Mouse (Mus musculus): ENCODE results near the gene Ust. TPM values are rescaled to one million over a fixed set of nuclear protein-coding genes. Genes with fewer than 3 reads are reported as not detected.

Gene Ust
- total and polyA plus RNA-seq, 3 experiments: not detected

GRCm38 (mm10) chr10:8232535-8232934 is 286.1 kb downstream of the Ust start:
- peaks cover 0 to under 1% of the 10 kb centered on the region in 2 experiments; a peak in 2 of 4 replicates for H3K4me1 ChIP-seq (ENCODE audit: control insufficient read depth in 1 of 2, insufficient read depth in 2 of 2)
- H3K79me2 ChIP-seq (replicated peaks; ENCODE audit: control insufficient read depth, extremely low read depth, insufficient read depth, poor library complexity, severe bottlenecking): no peaks in the 10 kb centered on the region
- no peaks in the 10 kb centered on the region for H3K36me3 ChIP-seq (replicated peaks in 1 of 2; ENCODE audit: control insufficient read depth in 1 of 2, insufficient read depth in 1 of 2, low read length in 1 of 2)
- no peaks in the 10 kb centered on the region for H3K27me3 ChIP-seq (replicated peaks)
- in situ Hi-C loops (cut with MboI; ENCODE audit: low pct_ligation_motif_present, low pct_unique_long_range_greater_than_20kb, low sequenced_read_pairs) (loop anchor here (10.0 to 25.0 kb wide), 2 partner anchors 418 to 455 kb away; no protein-coding TSS in a partner anchor), dilution Hi-C loops (cut with MboI; ENCODE audit: extremely low pct_ligation_motif_present, extremely low pct_unique_long_range_greater_than_20kb, low sequenced_read_pairs) (no loop called here)
- no peak for DNase-seq (ENCODE audit: extremely low read depth)
- H3K9me3 ChIP-seq (replicated peaks; ENCODE audit: low read length): peaks cover 6% of the 10 kb centered on the region
- no peak overlapping the region for H3K27ac ChIP-seq (ENCODE audit: insufficient read depth, low read depth)
- no peak overlapping the region for H3K4me3 ChIP-seq (replicated peaks in 1 of 3; ENCODE audit: low read depth in 2 of 3, low read length in 2 of 3, poor library complexity in 1 of 3)
- TF ChIP-seq PAX5 (IDR thresholded peaks at IDR 0.05; ENCODE audit: low read length) (no peak), ZC3H11A (IDR thresholded peaks at IDR 0.05; ENCODE audit: low read depth, low read length) (no peak), ZMIZ1 (IDR thresholded peaks at IDR 0.05; ENCODE audit: low read depth, low read length) (no peak)
- no peak overlapping the region for H3K9ac ChIP-seq (ENCODE audit: insufficient read depth, low read depth)
- H3K4me2 ChIP-seq (ENCODE audit: insufficient read depth, low read depth, poor library complexity, severe bottlenecking): no peak overlapping the region

- no peak for TF ChIP-seq MAX (IDR thresholded peaks at IDR 0.05; ENCODE audit: low read length)
- no peak for TF ChIP-seq MXI1 (IDR thresholded peaks at IDR 0.05; ENCODE audit: low read depth, low read length)
- TF ChIP-seq TBP (conservative IDR thresholded peaks at IDR 0.05; ENCODE audit: low read depth, low read length): no peak
- no peak for TF ChIP-seq RAD21 (IDR thresholded peaks at IDR 0.05; ENCODE audit: low read depth, low read length)
- TF ChIP-seq ZC3H11A (IDR thresholded peaks at IDR 0.05; ENCODE audit: low read depth, low read length): no peak
- TF ChIP-seq JUN (IDR thresholded peaks at IDR 0.05; ENCODE audit: insufficient read depth, low read depth, low read length): no peak
- Histone ChIP-seq H3K9me3 (replicated peaks; ENCODE audit: low read length) (no peaks in the 10 kb centered on the region), H3K9ac (ENCODE audit: insufficient read depth, low read depth) (no peak overlapping the region), H3K4me2 (ENCODE audit: insufficient read depth, low read depth, poor library complexity, severe bottlenecking) (no peak overlapping the region), H3K27me3 (replicated peaks) (no peaks in the 10 kb centered on the region), H3K27ac (ENCODE audit: insufficient read depth, low read depth) (no peak overlapping the region), H3K36me3 (replicated peaks in 1 of 2; ENCODE audit: control insufficient read depth in 1 of 2, insufficient read depth in 1 of 2, low read length in 1 of 2) (no peaks in the 10 kb centered on the region), H3K4me3 (replicated peaks in 1 of 3; ENCODE audit: low read depth in 2 of 3, low read length in 2 of 3, poor library complexity in 1 of 3) (no peak overlapping the region), H3K4me1 (ENCODE audit: control insufficient read depth in 1 of 2, insufficient read depth in 2 of 2) (no peaks in the 10 kb centered on the region), H3K79me2 (replicated peaks; ENCODE audit: control insufficient read depth, extremely low read depth, insufficient read depth, poor library complexity, severe bottlenecking) (no peaks in the 10 kb centered on the region)
- dilution Hi-C loops (cut with MboI; ENCODE audit: extremely low pct_ligation_motif_present, extremely low pct_unique_long_range_greater_than_20kb, low sequenced_read_pairs) (no loop called here), in situ Hi-C loops (cut with MboI; ENCODE audit: low pct_ligation_motif_present, low pct_unique_long_range_greater_than_20kb, low sequenced_read_pairs) (loop anchor here (25.0 kb wide), 1 partner anchor 459 kb away; no protein-coding TSS in a partner anchor)
- DNase-seq (ENCODE audit: extremely low read depth): no peak
Observed at GRCm38 (mm10) chr10:8228375-8228743, 290.3 kb downstream of the Ust start.

GRCm38 (mm10) chr10:8227705-8228374 is 290.8 kb downstream of the Ust start:
- no peaks in the 10 kb centered on the region for H3K9me3 ChIP-seq (replicated peaks; ENCODE audit: low read length)
- in situ Hi-C loops (cut with MboI; ENCODE audit: low pct_ligation_motif_present, low pct_unique_long_range_greater_than_20kb, low sequenced_read_pairs) (loop anchor here (25.0 kb wide), 1 partner anchor 459 kb away; no protein-coding TSS in a partner anchor), dilution Hi-C loops (cut with MboI; ENCODE audit: extremely low pct_ligation_motif_present, extremely low pct_unique_long_range_greater_than_20kb, low sequenced_read_pairs) (no loop called here)
- H3K4me2 ChIP-seq (ENCODE audit: insufficient read depth, low read depth, poor library complexity, severe bottlenecking): no peak overlapping the region
- no peaks in the 10 kb centered on the region for H3K79me2 ChIP-seq (replicated peaks; ENCODE audit: control insufficient read depth, extremely low read depth, insufficient read depth, poor library complexity, severe bottlenecking)
- H3K36me3 ChIP-seq (replicated peaks in 1 of 2; ENCODE audit: control insufficient read depth in 1 of 2, insufficient read depth in 1 of 2, low read length in 1 of 2): no peaks in the 10 kb centered on the region
- H3K27me3 ChIP-seq (replicated peaks): no peaks in the 10 kb centered on the region
- no peak overlapping the region for H3K27ac ChIP-seq (ENCODE audit: insufficient read depth, low read depth)
- no peaks in the 10 kb centered on the region for H3K4me1 ChIP-seq (ENCODE audit: control insufficient read depth in 1 of 2, insufficient read depth in 2 of 2)
- DNase-seq (ENCODE audit: extremely low read depth): no peak
- no peak for TF ChIP-seq CTCF (conservative IDR thresholded peaks at IDR 0.05 in 1 of 2, IDR thresholded peaks at IDR 0.05 in 1 of 2; ENCODE audit: low read depth in 2 of 2, low read length in 2 of 2)
- TF ChIP-seq IRF4 (IDR thresholded peaks at IDR 0.05; ENCODE audit: low read depth, low read length): no peak
- no peak for TF ChIP-seq SIN3A (IDR thresholded peaks at IDR 0.05; ENCODE audit: low read length)
- TF ChIP-seq MYC (IDR thresholded peaks at IDR 0.05; ENCODE audit: low read depth, low read length): no peak
- no peak for TF ChIP-seq ZMIZ1 (IDR thresholded peaks at IDR 0.05; ENCODE audit: low read depth, low read length)
- TF ChIP-seq MAFK (IDR thresholded peaks at IDR 0.05; ENCODE audit: insufficient replicate concordance, low read length): no peak
- TF ChIP-seq USF1 (IDR thresholded peaks at IDR 0.05; ENCODE audit: low read depth, low read length): no peak
- TF ChIP-seq KAT2A (IDR thresholded peaks at IDR 0.05; ENCODE audit: insufficient replicate concordance, low read length): no peak
- no peak for TF ChIP-seq CHD1 (IDR thresholded peaks at IDR 0.05; ENCODE audit: low read depth, low read length)
- no peak for TF ChIP-seq POLR2AphosphoS2 (IDR thresholded peaks at IDR 0.05; ENCODE audit: low read depth, low read length)
- no peak for TF ChIP-seq MAZ (IDR thresholded peaks at IDR 0.05; ENCODE audit: low read depth, low read length)
- TF ChIP-seq MAX (IDR thresholded peaks at IDR 0.05; ENCODE audit: low read length): no peak
- no peak for TF ChIP-seq NRF1 (IDR thresholded peaks at IDR 0.05; ENCODE audit: low read depth, low read length)
- TF ChIP-seq CHD2 (IDR thresholded peaks at IDR 0.05; ENCODE audit: low read length): no peak
- TF ChIP-seq JUND (conservative IDR thresholded peaks at IDR 0.05; ENCODE audit: low read depth, low read length): no peak
- no peak for TF ChIP-seq ZKSCAN1 (IDR thresholded peaks at IDR 0.05; ENCODE audit: borderline replicate concordance, low read depth, low read length)
- TF ChIP-seq ZC3H11A (IDR thresholded peaks at IDR 0.05; ENCODE audit: low read depth, low read length): no peak
- no peak for TF ChIP-seq USF2 (conservative IDR thresholded peaks at IDR 0.05; ENCODE audit: low read depth, low read length)
- no peak overlapping the region for H3K4me3 ChIP-seq (replicated peaks in 1 of 3; ENCODE audit: low read depth in 2 of 3, low read length in 2 of 3, poor library complexity in 1 of 3)
- no peak overlapping the region for H3K9ac ChIP-seq (ENCODE audit: insufficient read depth, low read depth)

All from CH12.LX (cell line).